Mouse (Mus musculus) CH12.LX (cell line): ENCODE measurements at regions not wholly inside any gene's neighbourhood (a gene's known extent, or its start where the extent isn't known, plus 50 kb on each side); places are given as distances from the start of the nearest gene placed in this dataset.

Experiments
- DNase-seq: peaks from one replicate; pipeline ENCODE4 v3.0.0-alpha.2; 2013; ENCODE audit errors: extremely low read depth
- H3K27ac ChIP-seq: 2 replicates; pipeline ENCODE4 v1.5.1; 2012; ENCODE audit warnings: low read depth, mild to moderate bottlenecking, control low read depth, moderate library complexity; ENCODE audit not compliant: insufficient read depth
- H3K27me3 ChIP-seq: replicated peaks from 2 replicates; pipeline ENCODE3; 2012; ENCODE audit warnings: inconsistent platforms
- H3K36me3 ChIP-seq, 2 experiments: replicated peaks in 1 of 2; 2 replicates each; pipeline versions ENCODE3 to v1.6.1; 2012; ENCODE audit warnings: inconsistent platforms in 1 of 2, low read length in 1 of 2, mild to moderate bottlenecking in 1 of 2, mixed read lengths in 1 of 2, moderate library complexity in 1 of 2; ENCODE audit not compliant: control insufficient read depth in 1 of 2, insufficient read depth in 1 of 2
- H3K4me1 ChIP-seq, 2 experiments: 2 replicates each; pipeline ENCODE4 v1.6.1; 2012; ENCODE audit warnings: inconsistent platforms in 1 of 2, moderate library complexity in 1 of 2; ENCODE audit not compliant: insufficient read depth in 2 of 2, control insufficient read depth in 1 of 2
- H3K4me2 ChIP-seq: 2 replicates; pipeline ENCODE4 v1.6.1; 2012; ENCODE audit warnings: low read depth, mild to moderate bottlenecking, control low read depth; ENCODE audit not compliant: poor library complexity, insufficient read depth, severe bottlenecking
- H3K4me3 ChIP-seq, 3 experiments: fragments of 150-350 bp in 1 of 3; sonication (generic) in 1 of 3; replicated peaks in 1 of 3; 2 replicates each; pipeline versions ENCODE3 to v1.5.1; 2011 to 2012; ENCODE audit warnings: low read depth in 2 of 3, low read length in 2 of 3, mild to moderate bottlenecking in 2 of 3, moderate library complexity in 2 of 3, control low read depth in 1 of 3, improper control_type of control experiment in 1 of 3, inconsistent platforms in 1 of 3, mixed read lengths in 1 of 3; ENCODE audit not compliant: poor library complexity in 1 of 3
- H3K79me2 ChIP-seq: replicated peaks from 2 replicates; pipeline ENCODE4 v1.6.1; 2012; ENCODE audit warnings: mild to moderate bottlenecking, moderate library complexity; ENCODE audit not compliant: control insufficient read depth, poor library complexity, insufficient read depth, severe bottlenecking; ENCODE audit errors: extremely low read depth
- H3K9ac ChIP-seq: 2 replicates; pipeline ENCODE4 v1.6.1; 2012; ENCODE audit warnings: low read depth, mild to moderate bottlenecking, control low read depth, moderate library complexity; ENCODE audit not compliant: insufficient read depth
- H3K9me3 ChIP-seq: replicated peaks from 2 replicates; pipeline ENCODE3; 2012; ENCODE audit warnings: low read length, inconsistent platforms, mixed read lengths
- BHLHE40 ChIP-seq: IDR thresholded peaks from 2 replicates; pipeline ENCODE4 v1.6.1; 2011; ENCODE audit warnings: mild to moderate bottlenecking, low read depth, low read length, improper control_type of control experiment
- ETS1 ChIP-seq: conservative IDR thresholded peaks from 2 replicates; pipeline ENCODE4 v1.6.1; 2012; ENCODE audit warnings: low read depth, mild to moderate bottlenecking, inconsistent platforms, low read length, improper control_type of control experiment, moderate library complexity
- GABPA ChIP-seq: IDR thresholded peaks from 2 replicates; pipeline ENCODE4 v1.6.1; 2012; ENCODE audit warnings: low read depth, low read length, improper control_type of control experiment, inconsistent platforms; ENCODE audit not compliant: insufficient replicate concordance
- JUN ChIP-seq: IDR thresholded peaks from 2 replicates; pipeline ENCODE4 v1.6.1; 2011; ENCODE audit warnings: low read depth, mild to moderate bottlenecking, low read length, improper control_type of control experiment, moderate library complexity; ENCODE audit not compliant: insufficient read depth
- JUND ChIP-seq: conservative IDR thresholded peaks from 2 replicates; pipeline ENCODE4 v1.6.1; 2011; ENCODE audit warnings: low read depth, low read length, improper control_type of control experiment
- KAT2A ChIP-seq: IDR thresholded peaks from 2 replicates; pipeline ENCODE4 v1.6.1; 2012; ENCODE audit warnings: low read length, improper control_type of control experiment, inconsistent platforms; ENCODE audit not compliant: insufficient replicate concordance
- MAFK ChIP-seq: IDR thresholded peaks from 2 replicates; pipeline ENCODE4 v1.6.1; 2011; ENCODE audit warnings: low read length, improper control_type of control experiment; ENCODE audit not compliant: insufficient replicate concordance
- MAX ChIP-seq: IDR thresholded peaks from 2 replicates; pipeline ENCODE4 v1.6.1; 2011; ENCODE audit warnings: low read length, improper control_type of control experiment
- MAZ ChIP-seq: IDR thresholded peaks from 2 replicates; pipeline ENCODE4 v1.6.1; 2012; ENCODE audit warnings: low read depth, mild to moderate bottlenecking, inconsistent platforms, low read length, improper control_type of control experiment, moderate library complexity
- MXI1 ChIP-seq: IDR thresholded peaks from 2 replicates; pipeline ENCODE4 v1.6.1; 2011; ENCODE audit warnings: mild to moderate bottlenecking, low read depth, low read length, improper control_type of control experiment
- NELFE ChIP-seq: IDR thresholded peaks from 2 replicates; pipeline ENCODE4 v1.6.1; 2011; ENCODE audit warnings: low read depth, low read length, improper control_type of control experiment
- PAX5 ChIP-seq: IDR thresholded peaks from 2 replicates; pipeline ENCODE4 v1.6.1; 2012; ENCODE audit warnings: low read length, inconsistent platforms, mixed read lengths
- POLR2A ChIP-seq: IDR thresholded peaks from 2 replicates; pipeline ENCODE4 v1.6.1; 2011; ENCODE audit warnings: low read depth, mild to moderate bottlenecking, improper control_type of control experiment, low read length
- RAD21 ChIP-seq: IDR thresholded peaks from 2 replicates; pipeline ENCODE4 v1.6.1; 2011; ENCODE audit warnings: low read depth, mild to moderate bottlenecking, low read length, improper control_type of control experiment, moderate library complexity
- RCOR1 ChIP-seq: conservative IDR thresholded peaks from 2 replicates; pipeline ENCODE4 v1.6.1; 2012; ENCODE audit warnings: low read depth, mild to moderate bottlenecking, inconsistent platforms, low read length, improper control_type of control experiment
- SIN3A ChIP-seq: IDR thresholded peaks from 2 replicates; pipeline ENCODE4 v1.6.1; 2012; ENCODE audit warnings: low read length, improper control_type of control experiment, inconsistent platforms
- SMC3 ChIP-seq: IDR thresholded peaks from 2 replicates; pipeline ENCODE4 v1.6.1; 2011; ENCODE audit warnings: low read depth, low read length, improper control_type of control experiment
- UBTF ChIP-seq: IDR thresholded peaks from 2 replicates; pipeline ENCODE4 v1.6.1; 2012; ENCODE audit warnings: low read depth, mild to moderate bottlenecking, inconsistent platforms, low read length, improper control_type of control experiment, moderate library complexity
- dilution Hi-C: fragments of 300-500 bp; cut with MboI; formaldehyde crosslinking; loops from 2 replicates; pipeline ENCODE4 v1.14.3; 2020; ENCODE audit warnings: low sequenced_read_pairs; ENCODE audit not compliant: extremely low pct_unique_long_range_greater_than_20kb, extremely low pct_ligation_motif_present
- in situ Hi-C: fragments of 300-500 bp; cut with MboI; formaldehyde crosslinking; loops from 3 replicates; pipeline ENCODE4 v1.14.3; 2019; ENCODE audit warnings: low sequenced_read_pairs, low pct_ligation_motif_present, low pct_unique_long_range_greater_than_20kb, mixed read lengths

DNA sequence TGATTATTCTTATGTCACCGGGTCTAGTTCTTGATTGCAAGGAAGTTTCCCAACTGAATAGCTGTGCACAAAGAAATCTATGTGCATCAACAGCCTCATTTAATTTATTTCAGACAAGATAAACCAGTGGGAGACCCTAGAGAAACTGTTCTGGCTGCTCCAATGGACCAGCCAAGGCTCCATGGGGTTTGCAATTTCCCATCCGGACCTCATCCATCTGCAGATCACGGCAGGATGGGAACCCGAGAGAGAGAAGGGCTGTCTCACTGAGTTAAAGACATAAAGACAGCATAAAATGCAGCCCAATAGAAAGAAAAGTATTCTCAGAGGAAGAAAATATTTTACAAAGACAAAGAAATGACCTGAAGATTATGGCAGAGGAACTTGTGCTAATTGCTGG, 458.5 kb upstream of the Cdh10 start:
- no peaks in the 10 kb centered on the region for H3K27me3 ChIP-seq
- no peak overlapping the region for H3K9ac ChIP-seq
- in situ Hi-C loops (no loop called here), dilution Hi-C loops (no loop called here)
- no peak overlapping the region for H3K4me2 ChIP-seq
- H3K27ac ChIP-seq: no peak overlapping the region
- no peak for DNase-seq
- H3K4me3 ChIP-seq: no peak overlapping the region
- peaks cover 53% of the 10 kb centered on the region for H3K9me3 ChIP-seq
- no peaks in the 10 kb centered on the region for H3K4me1 ChIP-seq
- H3K79me2 ChIP-seq: no peaks in the 10 kb centered on the region
- TF ChIP-seq ETS1: no peak
- TF ChIP-seq SIN3A: no peak
- TF ChIP-seq RCOR1: no peak
- H3K36me3 ChIP-seq: no peaks in the 10 kb centered on the region

DNA sequence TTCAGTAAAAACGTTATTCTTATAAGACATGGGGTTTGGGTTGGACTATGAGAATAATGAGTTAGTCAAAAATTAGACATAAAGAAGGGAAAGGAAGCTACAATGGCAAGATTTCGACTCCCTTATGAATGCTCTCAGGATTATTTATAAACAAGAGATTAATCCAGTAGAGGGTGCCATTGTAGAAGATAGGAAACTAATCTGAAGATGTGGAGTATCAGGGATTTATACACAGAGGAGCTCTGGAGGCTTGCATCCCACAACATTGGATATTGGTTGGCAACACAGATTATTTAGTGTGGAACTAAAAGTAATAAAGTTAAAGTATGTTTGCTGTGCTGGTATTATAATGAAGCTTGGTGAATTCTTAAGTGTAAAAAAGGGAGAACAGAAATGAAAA, 419.0 kb upstream of the Cdh10 start:
- no peak for TF ChIP-seq GABPA
- TF ChIP-seq SIN3A: no peak
- TF ChIP-seq RAD21: no peak
- TF ChIP-seq SMC3: no peak
- no peak for TF ChIP-seq JUND
- TF ChIP-seq NELFE: no peak
- no peak for TF ChIP-seq POLR2A
- TF ChIP-seq PAX5: no peak
- peaks cover 42% of the 10 kb centered on the region for H3K9me3 ChIP-seq
- H3K27ac ChIP-seq: no peak overlapping the region
- no peaks in the 10 kb centered on the region for H3K36me3 ChIP-seq
- H3K4me1 ChIP-seq: no peaks in the 10 kb centered on the region
- H3K4me2 ChIP-seq: no peak overlapping the region
- DNase-seq: no peak
- dilution Hi-C loops: no loop called here
- no peak overlapping the region for H3K4me3 ChIP-seq
- no peaks in the 10 kb centered on the region for H3K27me3 ChIP-seq
- in situ Hi-C loops: no loop called here
- H3K79me2 ChIP-seq: no peaks in the 10 kb centered on the region
- H3K9ac ChIP-seq: no peak overlapping the region

DNA sequence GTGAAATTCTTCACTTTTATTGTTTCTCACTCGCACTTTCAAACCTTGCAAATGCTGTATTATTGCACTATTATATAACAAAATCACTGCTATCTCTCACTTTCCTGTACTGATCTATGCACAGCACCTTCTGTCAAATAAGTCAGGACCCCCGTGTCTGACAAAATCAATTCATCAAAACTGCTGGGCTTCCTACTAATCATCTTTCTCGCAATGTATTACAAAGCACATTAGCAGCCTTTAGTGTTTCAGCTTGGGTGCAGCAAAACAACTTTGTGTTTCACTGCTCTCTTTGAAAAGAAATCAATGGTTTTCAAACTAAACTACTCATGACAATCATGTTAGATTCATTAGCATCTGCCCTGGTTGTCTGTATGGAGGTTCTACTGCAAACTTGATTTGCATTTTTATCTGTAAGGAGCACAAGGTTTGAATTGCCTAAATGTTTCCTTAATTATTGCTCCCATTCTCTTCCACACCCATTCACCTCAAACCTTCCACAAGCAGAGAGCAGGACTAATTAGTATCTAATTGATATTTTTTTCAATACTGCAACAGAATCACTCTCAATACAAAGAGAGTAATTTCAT, 418.4 kb upstream of the Cdh10 start:
- DNase-seq: no peak
- Histone ChIP-seq H3K4me3 (no peak overlapping the region), H3K36me3 (no peaks in the 10 kb centered on the region), H3K79me2 (no peaks in the 10 kb centered on the region), H3K4me1 (no peaks in the 10 kb centered on the region), H3K9me3 (peaks cover 36% of the 10 kb centered on the region), H3K4me2 (no peak overlapping the region), H3K27ac (no peak overlapping the region), H3K27me3 (no peaks in the 10 kb centered on the region), H3K9ac (no peak overlapping the region)
- TF ChIP-seq KAT2A (no peak), SIN3A (no peak), MAX (no peak), NELFE (no peak), MAFK (no peak), MAZ (no peak), JUND (no peak), RAD21 (no peak), BHLHE40 (no peak), GABPA (no peak), MXI1 (no peak), JUN (no peak), UBTF (no peak), PAX5 (no peak)
- in situ Hi-C loops: no loop called here
- dilution Hi-C loops: no loop called here
